Mouse (Mus musculus) neutrophil, adult 83 days (primary cell): Measurements from ENCODE around the gene Rnf224. TPM values are rescaled to one million over a fixed set of nuclear protein-coding genes. Genes with fewer than 3 reads are reported as not detected.

Experiments
- total RNA-seq, 2 experiments: library from RNA; stranded (reverse); gene quantifications; one replicate each; pipeline ENCODE4 v1.2.4; 2023

The Rnf224 gene
- total RNA-seq, result not detected

GRCm38 (mm10) chr2:25236614-25237013 lies at the start of gene Rnf224:
Gene Rnf224 (minus strand): TSS chr2:25236787.

GRCm38 (mm10) chr2:25271827-25272511 lies 35.4 kb upstream of the Rnf224 start, which contains the start of the genes Ssna1 and Anapc2:
Gene Ssna1 (minus strand): TSS chr2:25272438.
Gene Anapc2 (plus strand): TSS chr2:25272478.

GRCm38 (mm10) chr2:25262291-25262767 lies 25.7 kb upstream of the Rnf224 start, which contains the start of gene Tprn:
Gene Tprn (plus strand): TSS chr2:25262618.

GRCm38 (mm10) chr2:25255284-25255779 lies 18.7 kb upstream of the Rnf224 start, which contains the start of gene Tmem203:
Gene Tmem203 (plus strand): TSS chr2:25255439.

GRCm38 (mm10) chr2:25246183-25247072 lies 9.8 kb upstream of the Rnf224 start, which contains the start of gene AL732309.1:
Gene AL732309.1 (minus strand): TSS chr2:25246863.

GRCm38 (mm10) chr2:25242101-25242506 lies 5.5 kb upstream of the Rnf224 start, which contains the start of the genes Rnf208 and Cysrt1:
Gene Rnf208 (plus strand): TSS chr2:25242255.
Gene Cysrt1 (minus strand): TSS chr2:25242452.

GRCm38 (mm10) chr2:25234050-25234449 lies 2.5 kb downstream of the Rnf224 start, which contains the start of gene Slc34a3:
Gene Slc34a3 (minus strand): TSS chr2:25234364.

GRCm38 (mm10) chr2:25224492-25224765 lies 12.2 kb downstream of the Rnf224 start, which contains the start of gene Tubb4b:
Gene Tubb4b (minus strand): TSS chr2:25224702.

GRCm38 (mm10) chr2:25218445-25218844 lies 18.1 kb downstream of the Rnf224 start, which contains the start of gene Fam166a:
Gene Fam166a (plus strand): TSS chr2:25218745.

GRCm38 (mm10) chr2:25214444-25214843 lies 22.1 kb downstream of the Rnf224 start, which contains the start of gene Stpg3:
Gene Stpg3 (minus strand): TSS chr2:25214637.

GRCm38 (mm10) chr2:25211121-25211670 lies 25.4 kb downstream of the Rnf224 start, which contains the start of gene Nelfb:
Gene Nelfb (minus strand): TSS chr2:25211489.

GRCm38 (mm10) chr2:25196172-25196954 lies 40.2 kb downstream of the Rnf224 start, which contains the start of gene Tor4a:
Gene Tor4a (minus strand): TSS chr2:25196886.

Other genes starting within 250 kb of the Rnf224 start
- gene Nsmf, start 182.4 kb downstream of the Rnf224 start, total RNA-seq, result 10 to 100 TPM; 12.8 to 16.5 TPM
- not detected for gene Entpd8, start 156.5 kb downstream of the Rnf224 start, total RNA-seq
- gene Noxa1, start 141.6 kb downstream of the Rnf224 start, total RNA-seq, result not detected
- 1 to 10 TPM in 1 of 2 experiments, under 1 TPM in 1; 0.86 to 1.8 TPM for gene Nrarp, start 56.0 kb downstream of the Rnf224 start, total RNA-seq
- gene Tor4a, start 39.9 kb downstream of the Rnf224 start, total RNA-seq, result 10 to 100 TPM; 40.2 to 43.9 TPM
- gene Nelfb, start 25.3 kb downstream of the Rnf224 start, total RNA-seq, result 10 to 100 TPM; 54.4 to 55.1 TPM
- under 1 TPM in 1 of 2 experiments, not detected in 1; 0.44 TPM for gene Stpg3, start 22.1 kb downstream of the Rnf224 start, total RNA-seq
- not detected for gene Fam166a, start 18.0 kb downstream of the Rnf224 start, total RNA-seq
- 100 to 1,000 TPM; 295 to 367 TPM for gene Tubb4b, start 12.1 kb downstream of the Rnf224 start, total RNA-seq
- not detected for gene Slc34a3, start 2.4 kb downstream of the Rnf224 start, total RNA-seq
- under 1 TPM in 1 of 2 experiments, not detected in 1; 0.55 TPM for gene Rnf208, start 5.5 kb upstream of the Rnf224 start, total RNA-seq
- not detected for gene Cysrt1, start 5.7 kb upstream of the Rnf224 start, total RNA-seq
- gene AL732309.1, start 10.1 kb upstream of the Rnf224 start, total RNA-seq, result 1 to 10 TPM; 1.2 to 3.4 TPM
- gene Tmem203, start 18.7 kb upstream of the Rnf224 start, total RNA-seq, result 10 to 100 TPM; 16.7 to 17.8 TPM
- 10 to 100 TPM in 1 of 2 experiments, 1 to 10 TPM in 1; 9.3 to 13.0 TPM for gene Tprn, start 25.8 kb upstream of the Rnf224 start, total RNA-seq
- gene Ssna1, start 35.7 kb upstream of the Rnf224 start, total RNA-seq, result 10 to 100 TPM; 65.3 to 70.3 TPM
- gene Anapc2, start 35.7 kb upstream of the Rnf224 start, total RNA-seq, result 10 to 100 TPM; 67.8 to 79.9 TPM
- gene Tmem210, start 51.4 kb upstream of the Rnf224 start, total RNA-seq, result not detected
- gene Lrrc26, start 53.1 kb upstream of the Rnf224 start, total RNA-seq, result not detected
- not detected for gene Grin1, start 82.4 kb upstream of the Rnf224 start, total RNA-seq
- 10 to 100 TPM; 35.1 to 42.7 TPM for gene Man1b1, start 95.6 kb upstream of the Rnf224 start, total RNA-seq
- gene Dpp7, start 119.6 kb upstream of the Rnf224 start, total RNA-seq, result 10 to 100 TPM; 13.4 to 14.6 TPM
- 10 to 100 TPM; 24.1 to 29.2 TPM for gene Uap1l1, start 128.9 kb upstream of the Rnf224 start, total RNA-seq
- 10 to 100 TPM in 1 of 2 experiments, 1 to 10 TPM in 1; 9.8 to 12.2 TPM for gene Sapcd2, start 135.5 kb upstream of the Rnf224 start, total RNA-seq
- not detected for gene Entpd2, start 159.1 kb upstream of the Rnf224 start, total RNA-seq
- 1 to 10 TPM in 1 of 2 experiments, not detected in 1; 1.0 TPM for gene Npdc1, start 162.6 kb upstream of the Rnf224 start, total RNA-seq
- gene Fut7, start 186.5 kb upstream of the Rnf224 start, total RNA-seq, result 10 to 100 TPM; 20.7 to 24.1 TPM
- 10 to 100 TPM; 21.7 to 22.3 TPM for gene Abca2, start 191.9 kb upstream of the Rnf224 start, total RNA-seq
- not detected for gene Clic3, start 220.1 kb upstream of the Rnf224 start, total RNA-seq
- gene Paxx, start 224.3 kb upstream of the Rnf224 start, total RNA-seq, result 10 to 100 TPM; 47.2 to 49.2 TPM
- gene Ptgds, start 233.3 kb upstream of the Rnf224 start, total RNA-seq, result not detected